20 mouse cellular contexts compared by ENCODE assay signal in genomic region chr17:11532748-11533147, GRCm38 (mm10).
A peak's percentile ranks its signal among the peaks of the same experiment; 100 is the strongest.
DNase-seq lines count a peak whose midpoint lies in the region; ATAC-seq and TF ChIP-seq lines count a peak whose summit lies in the region.
"Had no signal": no experiment of that assay in that cellular context is flagged by ENCODE, and none has a peak within 500 bp of the region (broad histone marks: within the 10 kb centered on the region; RNA-seq: fewer than 3 reads in every experiment).

No protein-coding gene starts in this region.

- intact Hi-C loops in gastrocnemius, postnatal 14 days (cut with DNase I; ENCODE audit: low total_unique reads) = no loop called here

- no peaks in the 10 kb centered on the region for H3K27me3 ChIP-seq in midbrain, embryonic 12.5 days
- H3K27me3 ChIP-seq: embryonic facial prominence, embryonic 15.5 days; limb, embryonic 12.5 days; liver, embryonic 13.5 days; megakaryocyte, embryonic 14.5 days had no signal

- H3K4me3 ChIP-seq in layer of hippocampus, adult 2 months = no peak overlapping the region
- H3K4me3 ChIP-seq in midbrain, embryonic 12.5 days = no peak overlapping the region
- H3K4me3 ChIP-seq: embryonic facial prominence, embryonic 15.5 days; limb, embryonic 12.5 days; liver, embryonic 13.5 days; megakaryocyte, embryonic 14.5 days had no signal

- H3K9ac ChIP-seq in midbrain, embryonic 12.5 days (replicated peaks) = no peak overlapping the region
- H3K9ac ChIP-seq: embryonic facial prominence, embryonic 15.5 days; limb, embryonic 12.5 days; liver, embryonic 13.5 days had no signal

- H3K27ac ChIP-seq in layer of hippocampus, adult 2 months = peak overlapping the region; percentile 24; the same call in 1 of the 2 replicates
- peak overlapping the region; percentile 46; the same call in 1 of the 2 replicates for H3K27ac ChIP-seq in midbrain, embryonic 12.5 days (replicated peaks)
- H3K27ac ChIP-seq: embryonic facial prominence, embryonic 15.5 days; hindbrain, postnatal 0 days; limb, embryonic 12.5 days; liver, embryonic 13.5 days had no signal

- H3K36me3 ChIP-seq in midbrain, embryonic 12.5 days = no peaks in the 10 kb centered on the region
- H3K36me3 ChIP-seq: embryonic facial prominence, embryonic 15.5 days; limb, embryonic 12.5 days; liver, embryonic 13.5 days had no signal

- no peak overlapping the region for H3K4me2 ChIP-seq in midbrain, embryonic 12.5 days (replicated peaks)
- H3K4me2 ChIP-seq: embryonic facial prominence, embryonic 15.5 days; limb, embryonic 12.5 days; liver, embryonic 13.5 days had no signal

- no peak for TF ChIP-seq CTCF in layer of hippocampus, adult 2 months (conservative IDR thresholded peaks at IDR 0.05)

- DNase-seq in embryo, embryonic 10.5 days (ENCODE audit: low spot score) = peak; percentile 4
- DNase-seq in embryo, embryonic 10 days (ENCODE audit: low spot score) = no peak
- no peak for DNase-seq in layer of hippocampus, adult 2 months (ENCODE audit: low spot score in 2 of 2)
- DNase-seq in layer of hippocampus, adult 9-10 months (ENCODE audit: low spot score) = no peak
- DNase-seq in retina, embryonic 14.5 days (ENCODE audit: low spot score) = peak; percentile 9
- DNase-seq in thymus, postnatal 4 days = no peak
- no peak for DNase-seq in gastrocnemius, postnatal 14 days
- DNase-seq: adrenal gland, adult 8-10 months; cerebellum, adult 2 months; gastrocnemius, postnatal 10 days; kidney, adult 11 months; kidney, postnatal 14 days; liver, embryonic 13.5 days; right cerebral cortex, postnatal 4 days had no signal

- 6% methylated on average over 2 of the region's 2 CpGs for WGBS in midbrain, embryonic 12.5 days

- H3K4me1 ChIP-seq in midbrain, embryonic 12.5 days = peaks cover 26% of the 10 kb centered on the region
- H3K4me1 ChIP-seq: embryonic facial prominence, embryonic 15.5 days; limb, embryonic 12.5 days; liver, embryonic 13.5 days; megakaryocyte, embryonic 14.5 days had no signal

- H3K9me3 ChIP-seq in midbrain, embryonic 12.5 days = no peaks in the 10 kb centered on the region
- H3K9me3 ChIP-seq: embryonic facial prominence, embryonic 15.5 days; limb, embryonic 12.5 days; liver, embryonic 13.5 days; megakaryocyte, embryonic 14.5 days had no signal

- 0 out of 2 replicates have a peak, but pooled peaks have one; percentile 34 for ATAC-seq in midbrain, embryonic 12.5 days (ENCODE audit: low FRiP score, low read depth)
- ATAC-seq: CD4-positive, CD25-positive, alpha-beta regulatory T cell, adult 4 months; hindbrain, postnatal 0 days had no signal

Comparison
In these comparisons a context has a peak if more than half of its experiments do, and no peak if none do; other contexts are left out.
1. DNase-seq: peak in embryo, embryonic 10.5 days (single experiment) and retina, embryonic 14.5 days (single experiment); none in embryo, embryonic 10 days (single experiment), layer of hippocampus, adult 2 months (0 of 2), layer of hippocampus, adult 9-10 months (single experiment), thymus, postnatal 4 days (single experiment) and gastrocnemius, postnatal 14 days (single experiment).